Mouse (Mus musculus): ENCODE data around the gene Jak3.
"Not testable (repeated sequence)": the region's sequence is repeated elsewhere in the genome, so short reads cannot be mapped to it uniquely, and the experiment has no call there.

DNA sequence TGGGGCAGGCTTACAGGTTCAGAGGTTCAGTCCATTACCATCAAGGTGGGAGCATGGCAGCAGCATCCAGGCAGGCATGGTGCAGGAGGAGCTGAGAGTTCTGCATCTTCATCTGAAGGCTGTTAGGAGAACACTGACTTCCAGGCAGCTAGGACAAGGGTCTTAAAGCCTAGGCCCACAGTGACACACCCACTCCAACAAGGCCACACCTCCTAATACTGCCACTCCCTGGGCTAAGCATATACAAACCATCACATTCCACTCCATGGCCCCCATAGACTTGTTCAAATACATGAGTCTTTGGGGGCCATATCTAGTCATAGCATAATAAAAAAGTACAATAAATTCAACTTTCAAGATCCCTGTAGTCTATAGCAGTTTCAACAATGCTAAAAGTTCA lies 27.3 kb downstream of the Jak3 start:
- not testable (repeated sequence) for TF ChIP-seq POLR2A (IDR thresholded peaks at IDR 0.05; ENCODE audit: low read depth, low read length); ELF1 (IDR thresholded peaks at IDR 0.05; ENCODE audit: low read depth, low read length); IRF4 (IDR thresholded peaks at IDR 0.05; ENCODE audit: low read depth, low read length); CHD2 (IDR thresholded peaks at IDR 0.05; ENCODE audit: low read length); CTCF (conservative IDR thresholded peaks at IDR 0.05 in 1 of 2, IDR thresholded peaks at IDR 0.05 in 1 of 2; ENCODE audit: low read depth in 2 of 2, low read length in 2 of 2); SIN3A (IDR thresholded peaks at IDR 0.05; ENCODE audit: low read length); MAZ (IDR thresholded peaks at IDR 0.05; ENCODE audit: low read depth, low read length); EP300 (IDR thresholded peaks at IDR 0.05; ENCODE audit: low read length); POLR2AphosphoS2 (IDR thresholded peaks at IDR 0.05; ENCODE audit: low read depth, low read length); TCF12 (IDR thresholded peaks at IDR 0.05; ENCODE audit: low read depth, low read length)
